Mouse (Mus musculus) urinary bladder, adult 18-20 months (tissue): ENCODE results near the gene Hpse2.
"Not testable (repeated sequence)": the region's sequence is repeated elsewhere in the genome, so short reads cannot be mapped to it uniquely, and the experiment has no call there.

Experiments used
- DNase-seq, 2 experiments: peaks; one replicate each; pipeline ENCODE4 v3.0.0; 2022; ENCODE audit warnings: low spot score in 2 of 2, mixed read lengths in 2 of 2

The Hpse2 gene

GRCm38 (mm10) chr19:42850444-42850843 is 537.7 kb downstream of the Hpse2 start:
- DNase-seq: no peak

GRCm38 (mm10) chr19:42839621-42840294 is 548.4 kb downstream of the Hpse2 start:
- no peak for DNase-seq

- DNase-seq: no peak
Observed at GRCm38 (mm10) chr19:42839118-42839517, 549.0 kb downstream of the Hpse2 start.

GRCm38 (mm10) chr19:42838271-42838670 is 549.9 kb downstream of the Hpse2 start:
- no peak for DNase-seq

GRCm38 (mm10) chr19:42837591-42837990 is 550.6 kb downstream of the Hpse2 start:
- no peak for DNase-seq

GRCm38 (mm10) chr19:42833126-42833525 is 555.0 kb downstream of the Hpse2 start:
- no peak for DNase-seq

GRCm38 (mm10) chr19:42832251-42832650 is 555.9 kb downstream of the Hpse2 start:
- DNase-seq: no peak

GRCm38 (mm10) chr19:42829196-42829595 is 559.0 kb downstream of the Hpse2 start:
- no peak for DNase-seq

GRCm38 (mm10) chr19:42827843-42828242 is 560.3 kb downstream of the Hpse2 start:
- no peak for DNase-seq

- DNase-seq: no peak
Observed at GRCm38 (mm10) chr19:42820109-42820508, 568.0 kb downstream of the Hpse2 start.

GRCm38 (mm10) chr19:42817761-42818160 is 570.4 kb downstream of the Hpse2 start:
- DNase-seq: no peak

GRCm38 (mm10) chr19:42816261-42816660 is 571.9 kb downstream of the Hpse2 start:
- DNase-seq: no peak

GRCm38 (mm10) chr19:42810140-42810539 is 578.0 kb downstream of the Hpse2 start:
- DNase-seq: no peak

GRCm38 (mm10) chr19:42809491-42809890 is 578.7 kb downstream of the Hpse2 start:
- DNase-seq: no peak

- DNase-seq: no peak
Observed at GRCm38 (mm10) chr19:42797866-42798265, 590.3 kb downstream of the Hpse2 start.

GRCm38 (mm10) chr19:42795801-42796200 is 592.4 kb downstream of the Hpse2 start:
- no peak for DNase-seq

- peak; percentile 78 to 81 for DNase-seq
Observed at GRCm38 (mm10) chr19:42794914-42795613, 593.1 kb downstream of the Hpse2 start.

GRCm38 (mm10) chr19:42788311-42788710 is 599.8 kb downstream of the Hpse2 start:
- DNase-seq: no peak

GRCm38 (mm10) chr19:42785562-42786220 is 602.5 kb downstream of the Hpse2 start:
- no peak for DNase-seq

GRCm38 (mm10) chr19:42785129-42785528 is 603.0 kb downstream of the Hpse2 start:
- no peak for DNase-seq

- DNase-seq: not testable (repeated sequence)
Observed at GRCm38 (mm10) chr19:42780156-42780538, 608.0 kb downstream of the Hpse2 start.

GRCm38 (mm10) chr19:42779531-42780155 is 608.5 kb downstream of the Hpse2 start, which contains the start of gene Hps1:
Gene Hps1 (minus strand): TSS chr19:42779978.
- peak; percentile 86 to 93 for DNase-seq
